Mouse (Mus musculus) kidney, adult 9 months (tissue): Measurements from ENCODE around the gene Hes2.
A peak's percentile ranks its signal among the peaks of the same experiment; 100 is the strongest.

ENCODE experiments used
- DNase-seq: peaks from one replicate; pipeline ENCODE4 v3.0.0; 2022

Hes2 gene

GRCm38 (mm10) chr4:152131809-152132771 is 26.6 kb upstream of the Hes2 start:
- no peak for DNase-seq

GRCm38 (mm10) chr4:152132772-152133169 is 25.9 kb upstream of the Hes2 start:
- no peak for DNase-seq

GRCm38 (mm10) chr4:152133213-152133612 is 25.5 kb upstream of the Hes2 start:
- no peak for DNase-seq

- peak; percentile 79 for DNase-seq
Measured at GRCm38 (mm10) chr4:152134507-152134906, 24.2 kb upstream of the Hes2 start.

GRCm38 (mm10) chr4:152135363-152135762 is 23.3 kb upstream of the Hes2 start:
- peak; percentile 63 for DNase-seq

GRCm38 (mm10) chr4:152136112-152136875 is 22.4 kb upstream of the Hes2 start:
- no peak for DNase-seq

- DNase-seq = no peak
Measured at GRCm38 (mm10) chr4:152136876-152137250, 21.8 kb upstream of the Hes2 start.

- DNase-seq = peak; percentile 93
Measured at GRCm38 (mm10) chr4:152138497-152139260, 20.0 kb upstream of the Hes2 start.

GRCm38 (mm10) chr4:152140441-152140840 is 18.2 kb upstream of the Hes2 start:
- DNase-seq = peak; percentile 78

GRCm38 (mm10) chr4:152141521-152142135 is 17.0 kb upstream of the Hes2 start:
- no peak for DNase-seq

GRCm38 (mm10) chr4:152143632-152144031 is 15.0 kb upstream of the Hes2 start:
- no peak for DNase-seq

- DNase-seq = no peak
Measured at GRCm38 (mm10) chr4:152145473-152145872, 13.2 kb upstream of the Hes2 start.

GRCm38 (mm10) chr4:152146033-152146827 is 12.4 kb upstream of the Hes2 start:
- DNase-seq = no peak

GRCm38 (mm10) chr4:152150546-152150945 is 8.1 kb upstream of the Hes2 start:
- DNase-seq = no peak

- no peak for DNase-seq
Measured at GRCm38 (mm10) chr4:152151451-152151965, 7.2 kb upstream of the Hes2 start.

- DNase-seq = peak; percentile 48
Measured at GRCm38 (mm10) chr4:152151966-152152544, 6.6 kb upstream of the Hes2 start, which contains the start of gene Espn. TSS of gene Espn (minus strand) at chr4:152152371.

GRCm38 (mm10) chr4:152153771-152154177 is 4.9 kb upstream of the Hes2 start:
- peak; percentile 85 for DNase-seq

- DNase-seq = no peak
Measured at GRCm38 (mm10) chr4:152155019-152155418, 3.6 kb upstream of the Hes2 start.

GRCm38 (mm10) chr4:152157779-152158584 is 685 bp upstream of the Hes2 start:
- DNase-seq = peak; percentile 71

- no peak for DNase-seq
Measured at GRCm38 (mm10) chr4:152159285-152159678, 615 bp downstream of the Hes2 start.
